Comparison of ENCODE assay signal across 8 mouse cellular contexts in genomic region chr10:60536098-60536811, GRCm38 (mm10).
A peak's percentile ranks its signal among the peaks of the same experiment; 100 is the strongest.
DNase-seq lines count a peak whose midpoint lies in the region; ATAC-seq and TF ChIP-seq lines count a peak whose summit lies in the region.

No protein-coding gene starts in this region.

- no peaks in the 10 kb centered on the region for H3K4me1 ChIP-seq in embryonic facial prominence, embryonic 13.5 days
- H3K4me1 ChIP-seq in intestine, postnatal 0 days (replicated peaks; ENCODE audit: control insufficient read depth, insufficient read depth, low read length) = no peaks in the 10 kb centered on the region

- H3K4me3 ChIP-seq in embryonic facial prominence, embryonic 13.5 days = no peak overlapping the region
- no peak overlapping the region for H3K4me3 ChIP-seq in intestine, postnatal 0 days (ENCODE audit: low read depth, low read length)

- peak overlapping the region; percentile 44 for H3K4me2 ChIP-seq in embryonic facial prominence, embryonic 13.5 days
- H3K4me2 ChIP-seq in intestine, postnatal 0 days (replicated peaks; ENCODE audit: low read depth) = peak overlapping the region; percentile 30; the same call in 1 of the 2 replicates

- H3K9ac ChIP-seq in embryonic facial prominence, embryonic 13.5 days = no peak overlapping the region
- no peak overlapping the region for H3K9ac ChIP-seq in intestine, postnatal 0 days (ENCODE audit: low read depth, low read length)

- ATAC-seq in embryonic facial prominence, embryonic 13.5 days (ENCODE audit: insufficient number of reproducible peaks, insufficient read depth, low FRiP score, low TSS enrichment, low read depth) = peak; percentile 26; the same call in 1 of the 2 replicates
- ATAC-seq in intestine, postnatal 0 days = no peak
- ATAC-seq in megakaryocyte progenitor cell, adult 5-6 weeks (replicated peaks; ENCODE audit: poor library complexity) = peak; percentile 82

- H3K36me3 ChIP-seq in embryonic facial prominence, embryonic 13.5 days = no peaks in the 10 kb centered on the region
- no peaks in the 10 kb centered on the region for H3K36me3 ChIP-seq in intestine, postnatal 0 days (ENCODE audit: control insufficient read depth, insufficient read depth)

- H3K27me3 ChIP-seq in embryonic facial prominence, embryonic 13.5 days = no peaks in the 10 kb centered on the region
- 0 out of 2 replicates have a peak, but pooled peaks cover 2% of the 10 kb centered on the region for H3K27me3 ChIP-seq in intestine, postnatal 0 days (replicated peaks; ENCODE audit: control insufficient read depth, insufficient read depth, low read length)

- no peak for TF ChIP-seq CTCF in intestine, postnatal 0 days (IDR thresholded peaks at IDR 0.05; ENCODE audit: low read depth)

- H3K27ac ChIP-seq in embryonic facial prominence, embryonic 13.5 days = no peak overlapping the region
- H3K27ac ChIP-seq in intestine, postnatal 0 days (ENCODE audit: low read depth, low read length) = no peak overlapping the region

- 14% methylated on average over 14 of the region's 14 CpGs for WGBS in embryonic facial prominence, embryonic 13.5 days
- WGBS in intestine, postnatal 0 days = 12% methylated on average over 14 of the region's 14 CpGs

- H3K9me3 ChIP-seq in embryonic facial prominence, embryonic 13.5 days = no peaks in the 10 kb centered on the region
- H3K9me3 ChIP-seq in intestine, postnatal 0 days (ENCODE audit: control insufficient read depth) = no peaks in the 10 kb centered on the region

- peak; percentile 8 for DNase-seq in kidney, adult 9 months
- DNase-seq in kidney, adult 11 months = no peak
- no peak for DNase-seq in MN1 (ENCODE audit: low spot score)
- DNase-seq in frontal cortex, postnatal 14 days (ENCODE audit: low spot score in 2 of 2) = no peak
- DNase-seq in right cerebral cortex, postnatal 25 days = no peak
